Mouse (Mus musculus) layer of hippocampus, postnatal 25 days (tissue): ENCODE data around the gene Bckdk. TPM values are rescaled to one million over a fixed set of nuclear protein-coding genes. Genes with fewer than 3 reads are reported as not detected.

ENCODE experiments used
- DNase-seq, 2 experiments: peaks; one replicate each; pipeline ENCODE4 v3.0.0; 2022; ENCODE audit warnings: mixed read lengths in 2 of 2, low spot score in 1 of 2; ENCODE audit errors: extremely low spot score in 1 of 2
- total RNA-seq, 2 experiments: library from RNA; stranded (reverse); gene quantifications; 2 replicates each; pipeline ENCODE4 v1.2.3; 2021

Gene Bckdk
- 10 to 100 TPM; 41.4 to 51.6 TPM for total RNA-seq

DNA sequence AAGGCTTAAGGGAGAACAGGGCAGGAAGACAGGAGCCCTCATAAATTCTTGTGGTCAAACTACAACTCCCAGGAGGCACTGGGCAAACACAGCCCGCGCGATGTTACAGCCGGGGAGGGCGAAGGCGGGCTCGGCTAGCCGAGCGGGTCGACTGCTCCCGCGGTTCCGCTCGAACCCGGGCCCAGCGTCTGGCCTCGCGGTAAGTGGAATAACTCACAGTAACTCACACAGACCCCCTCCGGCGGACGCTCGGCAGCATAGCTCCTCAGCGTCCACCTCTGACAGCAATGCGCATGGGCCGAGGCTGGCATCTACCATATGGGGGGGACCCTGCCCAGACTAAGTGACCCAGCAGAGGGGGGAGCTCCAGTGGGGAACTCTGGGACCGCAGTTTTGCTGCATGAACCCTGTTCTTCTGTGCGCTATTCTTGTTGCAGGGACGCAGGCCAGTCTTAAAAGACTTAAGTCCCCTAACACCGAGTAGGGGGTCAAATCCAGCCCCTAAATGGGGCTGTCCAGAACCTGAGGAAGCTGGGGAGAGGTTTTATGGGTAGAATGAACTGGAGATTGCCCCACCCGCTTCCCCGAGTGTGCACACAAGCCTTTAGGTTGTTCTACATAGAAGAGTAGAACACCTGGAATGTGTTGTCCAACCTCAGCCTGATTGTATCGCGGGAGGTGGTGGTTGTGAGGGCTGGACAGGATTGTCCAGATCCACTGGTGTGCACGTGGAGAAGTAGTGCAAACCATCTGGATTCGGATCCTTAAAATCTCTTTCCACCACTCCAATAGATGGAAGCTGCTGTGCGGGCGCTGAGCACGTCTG is at the start of gene Bckdk:
TSS of gene Bckdk (plus strand) at position 112 of the 826 bp plus-strand sequence.
- peak; percentile 62 to 72 for DNase-seq

DNA sequence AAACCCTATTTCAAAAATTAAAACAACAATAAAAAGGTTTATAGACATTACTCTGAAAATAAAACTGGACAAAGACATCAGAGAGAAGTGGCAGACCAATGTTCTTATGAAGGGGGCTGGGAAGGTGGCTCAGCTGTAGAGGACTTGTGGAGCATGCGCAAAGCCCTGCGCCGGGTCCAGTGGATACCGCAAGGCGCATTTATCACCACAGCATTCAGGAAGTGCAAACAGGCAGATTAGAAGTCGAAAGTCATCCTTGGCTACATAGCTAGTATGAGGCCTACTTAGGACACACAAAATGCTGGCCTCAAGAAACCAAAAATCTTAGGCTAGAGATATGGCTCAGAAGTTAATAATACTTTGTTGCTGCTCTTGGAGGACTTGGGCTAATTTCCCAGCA is 45.6 kb upstream of the Bckdk start:
- DNase-seq = no peak

DNA sequence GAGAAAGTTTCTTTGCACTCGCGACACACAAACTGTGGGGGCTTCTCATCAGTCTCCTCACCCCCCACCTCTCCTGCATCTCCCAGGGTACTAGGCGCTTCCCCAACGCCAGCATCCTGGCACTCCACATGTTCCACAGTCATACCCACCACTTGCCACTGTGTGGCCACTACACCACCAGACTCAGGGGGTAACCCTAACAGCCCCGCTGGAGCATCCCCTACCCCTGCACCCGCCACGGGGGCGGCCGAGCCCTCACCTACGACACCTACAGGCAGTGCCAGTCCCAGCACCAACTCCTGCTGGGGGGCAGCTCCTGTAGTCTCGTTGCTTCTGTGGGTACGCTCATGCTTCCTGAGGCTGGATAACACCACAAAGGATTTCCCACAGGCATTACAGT is 37.4 kb upstream of the Bckdk start:
- no peak for DNase-seq

DNA sequence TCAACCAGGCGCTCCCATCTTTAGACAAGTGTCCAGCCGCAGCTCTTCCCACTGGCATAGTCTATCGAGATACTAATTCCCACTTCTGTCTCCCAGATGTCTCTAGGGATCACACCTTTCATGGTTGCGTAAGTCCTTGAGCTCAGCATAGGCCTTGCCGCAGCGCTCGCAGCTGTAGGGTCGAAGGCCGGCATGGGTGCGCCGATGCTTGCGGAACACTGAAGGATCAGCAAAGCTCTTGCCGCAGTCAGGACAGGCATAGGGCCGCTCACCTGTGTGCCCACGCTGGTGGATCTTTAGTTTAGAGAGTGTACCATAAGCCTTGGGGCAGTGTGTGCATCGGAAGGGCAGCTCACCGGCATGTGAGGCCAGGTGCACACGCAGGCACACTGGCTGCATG is 36.2 kb upstream of the Bckdk start:
- DNase-seq = no peak

DNA sequence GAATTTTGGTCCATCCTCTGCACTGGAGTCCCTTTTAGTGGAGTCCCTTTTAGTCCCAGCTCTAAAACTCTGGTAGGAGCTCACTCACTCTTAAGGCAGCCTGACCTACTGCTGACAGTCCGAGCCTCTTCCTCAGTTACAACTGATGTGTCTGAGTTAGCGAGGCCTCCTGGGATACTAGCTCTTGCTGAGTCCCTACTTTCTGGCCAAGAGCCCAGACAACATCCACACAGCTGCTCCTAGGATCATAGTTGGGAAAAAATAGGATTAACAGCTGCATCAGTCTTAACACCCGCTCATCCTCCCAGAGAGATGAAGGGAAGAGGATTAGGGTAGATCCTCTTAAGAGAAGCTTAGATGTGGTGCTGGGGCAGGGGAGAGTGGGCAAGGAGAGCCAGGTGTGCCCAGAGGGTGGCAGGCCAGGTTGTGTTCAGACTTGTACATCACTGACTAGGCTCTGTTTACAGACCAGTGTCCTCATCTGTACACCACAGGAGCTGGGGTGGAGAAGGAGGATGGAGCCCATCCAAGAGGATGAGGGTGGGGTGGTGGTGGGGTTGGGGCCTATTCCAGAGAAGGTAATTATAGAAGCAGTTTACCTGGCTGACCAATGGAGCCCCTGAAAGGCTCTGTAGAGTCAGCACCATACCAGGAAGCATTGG is 34.6 kb upstream of the Bckdk start:
- DNase-seq = no peak

DNA sequence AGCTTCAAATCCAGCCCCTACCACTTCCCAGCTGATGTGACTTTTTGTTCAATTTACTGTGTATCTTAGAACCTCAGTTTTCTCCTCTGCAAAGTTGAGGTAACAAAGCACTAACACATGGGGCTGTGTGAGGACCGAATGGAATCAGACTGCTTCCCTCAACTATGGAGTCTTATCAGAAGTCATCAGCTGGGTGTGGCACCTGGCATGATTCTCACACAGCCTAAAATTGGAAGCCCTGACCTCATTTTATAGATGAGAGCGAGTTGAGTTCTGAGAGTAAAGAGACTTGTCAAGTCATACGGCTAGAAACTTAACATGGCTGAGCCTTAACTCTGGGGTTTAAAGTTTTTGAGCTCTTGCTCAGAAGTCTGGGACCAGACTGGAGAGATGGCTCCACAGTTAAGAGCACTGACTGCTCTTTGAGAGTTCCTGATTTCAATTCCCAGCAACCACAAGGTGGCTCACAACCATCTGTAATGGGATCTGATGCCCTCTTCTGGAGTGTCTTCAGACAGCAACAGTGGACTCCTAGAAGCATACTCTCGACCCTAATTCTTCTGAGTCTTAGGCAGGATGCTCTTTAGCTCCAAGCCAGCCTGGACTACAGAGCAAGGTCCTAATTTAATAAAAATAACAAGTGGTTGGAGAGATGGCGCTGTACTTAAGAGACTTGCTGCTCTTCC is 33.6 kb upstream of the Bckdk start:
- DNase-seq = no peak

DNA sequence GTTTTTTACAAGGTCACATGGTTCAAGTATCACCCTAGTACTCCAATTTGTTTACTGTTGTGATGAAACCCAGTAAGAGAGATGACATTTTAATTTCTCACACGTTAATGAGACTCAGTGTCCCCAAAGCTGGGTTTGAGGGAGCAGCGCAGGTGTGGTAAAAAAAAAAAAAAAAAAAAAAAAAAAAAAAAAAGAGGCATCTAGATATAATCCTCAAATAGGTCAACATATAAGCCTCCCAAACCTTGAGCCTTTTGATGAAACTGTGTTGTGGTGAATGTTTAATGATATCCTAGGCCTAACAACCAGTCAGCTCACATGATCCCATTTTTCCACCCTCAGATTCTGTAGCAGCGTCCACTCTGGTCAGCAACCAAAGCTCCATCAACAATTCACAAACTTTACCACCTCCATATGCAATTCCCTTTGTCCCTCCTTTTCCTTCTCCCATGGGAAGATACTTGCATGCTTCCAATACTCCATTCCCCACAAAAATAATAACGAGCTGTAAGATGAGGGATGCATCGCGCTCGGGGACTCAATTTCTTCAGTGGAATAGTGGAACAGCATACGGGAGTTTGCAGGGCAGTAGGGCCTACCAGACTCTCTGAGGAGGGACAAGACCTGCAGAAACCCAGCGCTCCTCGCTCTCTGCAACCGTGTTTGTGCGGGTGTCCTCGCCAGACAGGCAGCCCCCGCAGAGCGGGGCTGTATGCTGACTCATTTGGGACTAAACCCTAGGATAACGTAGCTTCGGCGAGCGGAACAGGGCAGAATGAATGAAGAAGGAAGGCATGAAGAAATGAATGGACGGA is 28.9 kb upstream of the Bckdk start:
- no peak for DNase-seq

DNA sequence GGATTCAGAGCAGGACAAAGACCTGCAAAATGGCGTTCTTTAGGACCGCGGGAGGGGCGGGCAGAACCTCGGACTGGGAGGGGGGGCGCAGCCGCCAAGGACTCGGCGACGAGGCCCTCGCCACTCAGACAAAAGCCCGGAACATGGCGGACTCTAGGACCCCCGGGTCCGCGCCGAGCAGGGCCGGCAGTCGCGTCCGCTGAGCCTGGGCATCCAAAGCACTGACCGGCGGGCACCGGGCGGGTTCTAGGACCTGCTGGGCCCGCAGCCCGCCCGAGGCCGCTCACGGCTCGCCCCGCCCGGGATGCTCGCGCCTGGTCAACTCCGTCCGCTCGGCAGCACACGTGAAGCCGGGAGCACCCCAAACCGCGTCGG is 28.3 kb upstream of the Bckdk start:
- DNase-seq = peak in 1 of 2 experiments; percentile 85

DNA sequence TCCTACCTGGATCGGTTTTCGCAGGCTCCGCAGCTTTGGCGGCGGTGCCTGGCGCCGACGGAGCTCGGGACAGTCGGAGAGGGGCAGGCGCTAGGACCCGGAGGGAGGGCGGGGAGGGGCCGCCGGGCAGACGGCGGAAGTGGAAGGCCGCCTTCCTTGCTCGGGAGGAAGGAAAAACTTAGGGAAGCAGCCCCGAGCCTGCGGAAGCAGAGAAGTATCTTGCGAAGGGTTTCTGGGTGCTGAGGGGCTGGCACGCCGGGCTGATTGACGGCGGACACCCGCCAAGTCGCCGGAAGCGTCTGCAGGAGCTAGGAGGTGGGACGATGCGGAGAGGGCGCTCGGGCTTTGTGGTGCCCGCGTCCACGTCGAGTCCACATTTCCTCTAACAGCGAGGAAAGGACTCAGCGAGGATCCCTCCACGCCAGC is 27.8 kb upstream of the Bckdk start, which contains the start of gene Zfp646:
TSS of gene Zfp646 (plus strand) at position 181 of the 426 bp plus-strand sequence.
- peak; percentile 67 to 70 for DNase-seq

DNA sequence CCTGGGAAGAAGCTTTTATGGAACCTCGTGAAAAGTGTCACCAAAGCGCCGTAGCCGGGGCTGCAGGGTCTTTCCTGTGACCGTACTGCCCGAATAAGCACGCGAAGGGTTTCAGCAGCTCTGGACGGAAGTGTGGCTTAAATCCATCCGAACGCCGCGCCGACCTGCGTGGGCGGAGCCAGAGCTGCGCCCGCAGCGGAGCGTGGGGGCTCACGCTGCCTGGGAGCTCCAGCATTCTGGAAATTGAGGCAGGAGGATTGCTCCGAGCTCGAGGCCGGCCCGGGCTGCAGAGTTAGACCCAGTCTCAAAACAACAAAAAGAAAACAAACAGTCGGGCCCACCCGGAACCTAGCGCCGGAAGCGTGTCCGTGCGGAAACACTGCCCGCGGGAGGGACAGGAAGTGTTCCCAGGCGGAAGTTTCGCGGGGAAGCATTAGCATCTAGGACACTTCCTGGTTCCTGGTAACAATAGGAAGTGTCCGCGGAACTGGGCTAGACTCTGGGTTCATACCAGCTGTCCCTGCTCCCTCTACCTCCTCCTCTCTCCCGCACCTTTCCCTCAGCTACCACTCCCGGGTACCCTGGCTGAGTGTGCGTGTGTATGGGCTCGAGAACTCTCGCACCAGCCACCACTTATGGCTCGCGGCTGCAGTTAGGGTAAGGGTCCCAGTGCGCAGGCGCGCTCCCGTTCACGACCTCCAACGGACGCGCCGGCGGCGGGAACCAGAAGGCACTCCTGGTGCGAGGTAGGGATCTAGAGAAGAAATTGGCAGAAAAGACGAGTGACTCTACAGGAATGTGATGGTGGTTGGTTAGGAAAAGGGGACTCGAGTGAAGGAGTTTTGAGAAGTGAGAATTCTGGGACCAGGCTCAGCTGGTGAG is 27.2 kb upstream of the Bckdk start, which contains the start of gene Zfp668:
TSS of gene Zfp668 (minus strand) at position 362 of the 882 bp plus-strand sequence.
- DNase-seq = peak; percentile 86 to 87

DNA sequence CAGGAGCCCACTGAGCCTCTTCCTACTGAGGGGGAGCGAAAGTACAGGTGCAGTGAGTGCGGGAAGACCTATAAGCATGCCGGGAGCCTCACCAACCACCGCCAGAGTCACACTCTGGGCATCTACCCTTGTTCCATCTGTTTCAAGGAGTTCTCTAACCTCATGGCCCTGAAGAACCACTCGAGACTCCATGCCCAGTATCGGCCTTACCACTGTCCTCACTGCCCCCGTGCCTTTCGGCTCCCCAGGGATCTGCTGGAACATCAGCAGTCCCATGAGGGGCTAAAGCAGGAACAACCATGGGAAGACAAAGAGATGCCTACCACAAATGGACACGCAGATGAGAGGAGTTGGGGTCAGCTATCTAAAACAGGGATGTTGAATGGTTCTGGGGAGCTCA is 24.6 kb upstream of the Bckdk start:
- DNase-seq = no peak

DNA sequence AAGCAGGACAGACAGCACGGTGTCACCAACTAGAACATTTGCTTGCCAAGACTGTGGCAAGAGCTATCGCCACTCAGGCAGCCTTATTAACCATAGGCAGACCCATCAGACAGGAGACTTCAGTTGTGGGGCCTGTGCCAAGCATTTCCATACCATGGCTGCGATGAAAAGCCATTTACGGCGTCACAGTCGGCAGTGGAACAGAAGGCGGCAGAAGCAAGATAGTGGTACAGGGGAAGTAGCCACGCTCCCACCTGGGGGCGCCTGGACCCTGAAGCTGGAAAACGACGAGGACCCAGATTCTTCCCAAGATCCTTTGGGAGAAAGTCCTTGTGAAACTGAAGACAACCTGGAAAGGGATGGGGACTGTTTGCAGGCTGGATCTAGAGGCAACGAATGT is 23.5 kb upstream of the Bckdk start:
- no peak for DNase-seq

DNA sequence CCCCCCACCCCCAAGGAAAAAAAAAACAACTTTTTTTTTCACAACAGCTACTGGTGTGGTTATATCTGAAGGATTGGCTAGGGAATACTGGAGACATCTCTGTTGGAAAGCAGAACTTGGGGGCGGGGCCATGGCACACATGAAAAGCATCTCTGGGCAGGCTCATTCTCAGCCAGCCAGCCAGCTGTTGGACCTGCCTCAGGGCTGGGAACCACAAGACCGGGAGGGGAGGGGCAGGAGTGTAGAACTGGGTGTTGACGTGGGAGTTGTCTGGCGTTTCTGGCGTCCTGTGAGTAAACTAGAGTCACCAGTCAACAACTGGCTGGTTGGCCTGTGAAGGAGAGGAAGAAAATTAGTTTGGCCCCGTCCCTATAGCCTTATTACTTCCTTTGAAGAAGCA is 17.9 kb upstream of the Bckdk start:
- no peak for DNase-seq

DNA sequence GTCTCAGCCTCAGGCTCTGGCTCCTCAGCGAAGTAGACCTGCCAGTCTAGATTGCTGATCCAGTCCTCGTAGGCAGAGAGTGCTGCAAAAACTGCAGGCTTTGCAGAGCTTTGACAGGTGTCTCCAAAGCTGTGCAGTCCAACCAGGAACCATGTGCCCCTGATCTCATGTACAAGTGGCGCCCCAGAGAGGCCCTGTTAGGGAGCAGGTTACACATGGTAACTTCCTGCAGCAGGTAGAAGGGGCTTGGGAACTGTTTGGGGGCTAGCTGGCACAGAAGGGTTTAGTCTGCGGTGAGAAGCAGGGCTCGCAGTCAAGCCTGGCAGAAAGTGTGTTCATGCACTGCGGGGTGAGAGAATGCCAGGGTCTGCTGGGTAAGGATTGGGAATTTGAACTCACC is 17.3 kb upstream of the Bckdk start:
- no peak for DNase-seq

DNA sequence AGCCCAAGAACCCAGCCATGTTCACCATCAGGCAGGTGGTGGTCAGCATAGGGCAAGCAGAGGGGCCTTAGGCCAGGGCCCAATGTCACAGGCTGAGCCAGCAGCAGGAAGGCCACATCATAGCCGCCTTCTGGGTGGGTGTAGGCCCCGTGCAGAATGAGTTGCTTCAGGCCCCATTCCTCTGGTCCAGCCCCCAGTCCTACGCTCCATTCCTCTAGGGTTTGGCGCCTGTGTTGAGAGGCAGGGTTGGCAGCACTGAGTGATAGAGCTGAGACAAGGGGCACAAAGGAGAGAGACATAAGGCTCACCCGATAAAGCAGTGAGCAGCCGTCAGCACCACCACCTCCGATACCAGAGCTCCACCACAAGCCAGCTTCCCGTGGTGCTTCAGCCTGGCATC is 16.7 kb upstream of the Bckdk start:
- no peak for DNase-seq

DNA sequence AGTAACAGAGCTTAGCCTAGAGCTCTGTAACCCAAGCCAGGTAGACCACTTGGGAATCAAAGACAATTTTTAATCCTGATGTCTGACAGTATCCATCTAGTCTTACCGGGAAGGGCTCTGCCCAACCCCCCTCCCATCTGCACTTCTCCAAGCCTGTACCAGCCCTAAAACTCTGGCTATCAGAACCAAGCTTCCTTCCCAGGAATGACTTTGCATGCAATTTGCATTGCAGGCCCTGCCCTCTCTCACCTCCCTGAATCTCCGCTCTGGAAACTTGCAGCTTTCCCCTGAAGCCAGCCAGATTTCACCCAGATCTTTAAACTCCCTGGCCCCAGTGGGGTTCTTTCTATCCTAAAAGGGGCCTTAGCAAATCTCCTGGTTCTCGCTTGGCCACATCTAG is 16.1 kb upstream of the Bckdk start:
- no peak for DNase-seq

DNA sequence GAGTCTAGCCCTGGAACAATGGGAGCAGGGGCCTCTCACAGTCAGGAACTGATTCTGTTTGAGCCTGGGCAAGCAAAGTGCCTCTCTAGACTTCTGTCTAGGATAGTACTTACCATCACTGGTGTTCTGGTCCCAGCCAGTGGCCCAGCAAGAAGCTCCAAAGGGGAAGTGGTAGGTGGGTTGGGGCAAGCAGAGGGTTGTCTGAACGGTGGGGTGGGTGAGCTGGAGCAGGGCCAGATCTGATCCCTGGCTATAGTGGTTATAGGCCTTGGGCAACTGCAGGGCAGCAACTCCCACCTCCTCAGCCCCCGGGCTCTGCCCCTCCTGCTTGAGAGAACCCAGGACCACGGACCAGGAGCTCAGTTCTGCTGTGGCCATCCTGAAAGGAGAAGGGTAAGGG is 15.1 kb upstream of the Bckdk start:
- DNase-seq = no peak

DNA sequence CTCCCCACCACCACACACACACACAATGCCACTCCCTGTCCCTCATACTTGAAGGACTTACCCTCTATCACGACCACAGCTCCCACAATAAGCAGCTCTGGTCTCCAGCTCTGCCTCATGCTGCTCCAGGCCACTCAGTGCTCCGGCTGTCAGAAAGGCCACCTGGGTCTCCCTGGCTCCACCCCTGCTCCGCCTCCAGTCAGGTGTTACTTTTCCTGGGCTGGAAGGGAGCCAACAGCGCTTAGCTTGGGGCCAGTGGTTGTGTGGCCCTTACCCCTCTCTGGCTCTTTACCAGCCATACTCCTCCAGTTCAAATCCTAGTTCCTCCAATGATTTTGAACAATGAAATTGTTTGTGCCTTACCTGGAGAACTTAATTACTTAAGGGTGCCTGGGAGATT is 13.1 kb upstream of the Bckdk start, which contains the start of gene Prss53:
TSS of gene Prss53 (minus strand) at position 173 of the 400 bp plus-strand sequence.
- no peak for DNase-seq

DNA sequence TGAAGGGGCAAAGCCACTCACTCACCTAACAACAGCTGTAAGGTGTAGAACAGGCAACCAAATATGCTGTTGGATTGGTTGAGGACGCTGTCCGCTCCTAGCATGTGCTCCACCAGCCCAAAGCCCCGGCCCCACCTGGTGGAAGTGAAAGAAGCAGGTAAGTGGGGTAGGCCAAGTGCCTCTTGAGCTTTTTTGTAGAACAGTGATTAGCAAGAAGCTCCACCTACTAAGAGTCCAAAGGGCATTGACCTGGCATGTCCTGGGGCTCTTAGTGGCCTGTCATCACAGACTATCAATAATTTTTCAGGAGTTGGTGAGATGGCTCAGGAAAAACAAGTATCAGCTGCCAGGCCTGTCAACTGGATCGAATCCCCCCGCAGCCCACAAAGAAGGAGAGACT is 9.4 kb upstream of the Bckdk start:
- no peak for DNase-seq
